Mouse (Mus musculus) heart, embryonic 16.5 days (tissue): Measurements from ENCODE around the gene Syngr1. TPM values are rescaled to one million over a fixed set of nuclear protein-coding genes. Genes with fewer than 3 reads are reported as not detected.
A peak's percentile ranks its signal among the peaks of the same experiment; 100 is the strongest.

ENCODE experiments used
- ATAC-seq: fragments of 200-750 bp; cut with Nextera tagmentation; replicated peaks from 2 replicates; pipeline ENCODE4 v1.8.0; 2017; ENCODE audit warnings: moderate number of reproducible peaks; ENCODE audit not compliant: insufficient read depth, low FRiP score; ENCODE audit errors: extremely low read depth
- H3K27ac ChIP-seq: fragments of 300-500 bp; sonication (generic); 2 replicates; pipeline ENCODE4 v1.5.1; 2014; ENCODE audit warnings: mild to moderate bottlenecking, low read length, control low read depth, moderate library complexity
- H3K27me3 ChIP-seq: fragments of 300-500 bp; sonication (generic); 2 replicates; pipeline ENCODE4 v1.6.1; 2014; ENCODE audit warnings: low read length, mixed read lengths; ENCODE audit not compliant: control insufficient read depth, insufficient read depth
- H3K36me3 ChIP-seq: fragments of 300-500 bp; sonication (generic); 2 replicates; pipeline ENCODE4 v1.6.1; 2014; ENCODE audit not compliant: control insufficient read depth, insufficient read depth
- H3K4me1 ChIP-seq: fragments of 300-500 bp; sonication (generic); 2 replicates; pipeline ENCODE4 v1.6.1; 2014; ENCODE audit warnings: low read length, mixed read lengths; ENCODE audit not compliant: control insufficient read depth, insufficient read depth
- H3K4me2 ChIP-seq: fragments of 300-500 bp; sonication (generic); 2 replicates; pipeline ENCODE4 v1.6.1; 2014; ENCODE audit warnings: low read depth, mild to moderate bottlenecking, control low read depth, low read length
- H3K4me3 ChIP-seq: fragments of 300-500 bp; sonication (generic); 2 replicates; pipeline ENCODE4 v1.5.1; 2014; ENCODE audit warnings: mild to moderate bottlenecking, control low read depth, low read length
- H3K9ac ChIP-seq: fragments of 300-500 bp; sonication (generic); 2 replicates; pipeline ENCODE4 v1.6.1; 2014; ENCODE audit warnings: low read length, control low read depth
- H3K9me3 ChIP-seq: fragments of 300-500 bp; sonication (generic); replicated peaks from 2 replicates; pipeline ENCODE4 v1.6.1; 2016; ENCODE audit warnings: low read length; ENCODE audit not compliant: control insufficient read depth
- WGBS: fragments of 180-500 bp; shearing (Covaris S2); extraction: QIAGEN DNeasy Blood & Tissue Kit; methylation state at CpG from one replicate; pipeline ENCODE4 v1.1.7; 2014; 5-methylcytosine and 5-hydroxymethylcytosine counted together
- polyA plus RNA-seq: library from polyadenylated mRNA; unstranded; fragments of >200 nt; fragmentation: Nextera tagmentation; extraction: Ambion mirVana; gene quantifications from 2 replicates; pipeline ENCODE4 v1.2.1, GENCODE M21; 2015

Gene Syngr1
- polyA plus RNA-seq, 1 experiment from 2014 or later: 61.2 TPM

- no peaks in the 10 kb centered on the region for H3K36me3 ChIP-seq
- ATAC-seq: 0 out of 2 replicates have a peak, but pooled peaks have one; percentile 46
- H3K4me3 ChIP-seq: peak overlapping the region; percentile 77
- H3K9ac ChIP-seq: peak overlapping the region; percentile 84
- H3K27ac ChIP-seq: no peak overlapping the region
- H3K4me1 ChIP-seq: no peaks in the 10 kb centered on the region
- no peaks in the 10 kb centered on the region for H3K9me3 ChIP-seq
- H3K4me2 ChIP-seq: peak overlapping the region; percentile 92
- peaks cover 7% of the 10 kb centered on the region; the same call in 1 of the 2 replicates for H3K27me3 ChIP-seq
- WGBS: under 1% methylated on average over 17 of the region's 17 CpGs
Observed at GRCm38 (mm10) chr15:80090741-80091120, 403 bp upstream of the Syngr1 start.

- H3K27ac ChIP-seq: no peak overlapping the region
- H3K4me3 ChIP-seq: peak overlapping the region; percentile 77
- H3K4me2 ChIP-seq: peak overlapping the region; percentile 92
- 40% methylated on average over 7 of the region's 7 CpGs for WGBS
- peak overlapping the region; percentile 84 for H3K9ac ChIP-seq
- H3K36me3 ChIP-seq: no peaks in the 10 kb centered on the region
- peaks cover 7% of the 10 kb centered on the region; the same call in 1 of the 2 replicates for H3K27me3 ChIP-seq
- ATAC-seq: no peak
- peaks cover 6% of the 10 kb centered on the region for H3K4me1 ChIP-seq
- no peaks in the 10 kb centered on the region for H3K9me3 ChIP-seq
Observed at GRCm38 (mm10) chr15:80092041-80092441, 907 bp downstream of the Syngr1 start.

- H3K4me2 ChIP-seq: peak overlapping the region; percentile 92; the same call in 1 of the 2 replicates
- no peak for ATAC-seq
Observed at GRCm38 (mm10) chr15:80092599-80092998, 1.5 kb downstream of the Syngr1 start.

GRCm38 (mm10) chr15:80094201-80094600 lies 3.1 kb downstream of the Syngr1 start:
- no peaks in the 10 kb centered on the region for H3K9me3 ChIP-seq
- H3K27me3 ChIP-seq: peaks cover 7% of the 10 kb centered on the region; the same call in 1 of the 2 replicates
- H3K27ac ChIP-seq: no peak overlapping the region
- peaks cover 24% of the 10 kb centered on the region for H3K4me1 ChIP-seq
- no peak overlapping the region for H3K4me2 ChIP-seq
- 93% methylated on average over 13 of the region's 13 CpGs for WGBS
- no peak for ATAC-seq
- no peak overlapping the region for H3K9ac ChIP-seq
- no peaks in the 10 kb centered on the region for H3K36me3 ChIP-seq
- H3K4me3 ChIP-seq: no peak overlapping the region

More at GRCm38 (mm10) chr15:80092599-80092998, 1.5 kb downstream of the Syngr1 start:
- Histone ChIP-seq H3K4me3 (no peak overlapping the region), H3K4me1 (peaks cover 11% of the 10 kb centered on the region), H3K27ac (no peak overlapping the region), H3K9me3 (no peaks in the 10 kb centered on the region), H3K27me3 (peaks cover 7% of the 10 kb centered on the region; the same call in 1 of the 2 replicates), H3K36me3 (no peaks in the 10 kb centered on the region), H3K9ac (no peak overlapping the region)
- 36% methylated on average over 8 of the region's 8 CpGs for WGBS

- ATAC-seq: no peak
Observed at GRCm38 (mm10) chr15:80095596-80095995, 4.5 kb downstream of the Syngr1 start.

GRCm38 (mm10) chr15:80096406-80096805 lies 5.3 kb downstream of the Syngr1 start:
- Histone ChIP-seq H3K27me3 (peaks cover 6% of the 10 kb centered on the region; the same call in 1 of the 2 replicates), H3K36me3 (no peaks in the 10 kb centered on the region), H3K9me3 (no peaks in the 10 kb centered on the region), H3K4me3 (no peak overlapping the region), H3K27ac (no peak overlapping the region), H3K4me2 (no peak overlapping the region), H3K9ac (no peak overlapping the region), H3K4me1 (peaks cover 28% of the 10 kb centered on the region)
- WGBS: 77% methylated on average over 10 of the region's 10 CpGs
- no peak for ATAC-seq

More at GRCm38 (mm10) chr15:80095596-80095995, 4.5 kb downstream of the Syngr1 start:
- Histone ChIP-seq H3K36me3 (no peaks in the 10 kb centered on the region), H3K9me3 (no peaks in the 10 kb centered on the region), H3K27me3 (peaks cover 7% of the 10 kb centered on the region; the same call in 1 of the 2 replicates), H3K27ac (no peak overlapping the region), H3K9ac (no peak overlapping the region), H3K4me2 (no peak overlapping the region), H3K4me1 (peaks cover 28% of the 10 kb centered on the region), H3K4me3 (no peak overlapping the region)
- 61% methylated on average over 1 of the region's 1 CpGs for WGBS

GRCm38 (mm10) chr15:80096946-80097881 lies 6.1 kb downstream of the Syngr1 start:
- Histone ChIP-seq H3K36me3 (no peaks in the 10 kb centered on the region), H3K9me3 (no peaks in the 10 kb centered on the region), H3K9ac (peak overlapping the region; percentile 50), H3K4me3 (no peak overlapping the region), H3K4me2 (peak overlapping the region; percentile 27), H3K27ac (peak overlapping the region; percentile 21; the same call in 1 of the 2 replicates), H3K27me3 (peaks cover 3% of the 10 kb centered on the region; the same call in 1 of the 2 replicates), H3K4me1 (peaks cover 28% of the 10 kb centered on the region)
- peak; percentile 74 for ATAC-seq
- WGBS: 16% methylated on average over 20 of the region's 20 CpGs

GRCm38 (mm10) chr15:80097999-80098461 lies 6.9 kb downstream of the Syngr1 start:
- Histone ChIP-seq H3K4me2 (peak overlapping the region; percentile 27), H3K9ac (peak overlapping the region; percentile 26; the same call in 1 of the 2 replicates), H3K27me3 (no peaks in the 10 kb centered on the region)

More at GRCm38 (mm10) chr15:80097999-80098461, 6.9 kb downstream of the Syngr1 start:
- WGBS: 18% methylated on average over 8 of the region's 8 CpGs
- no peak for ATAC-seq
- 0 out of 2 replicates have a peak overlapping the region, but pooled peaks have one; percentile 1 for H3K4me3 ChIP-seq
- H3K9me3 ChIP-seq: no peaks in the 10 kb centered on the region
- H3K27ac ChIP-seq: peak overlapping the region; percentile 21; the same call in 1 of the 2 replicates
- H3K4me1 ChIP-seq: peaks cover 28% of the 10 kb centered on the region
- H3K36me3 ChIP-seq: no peaks in the 10 kb centered on the region
